Mouse (Mus musculus) embryo, embryonic 10 days (tissue): ENCODE measurements around the gene Tefm.
"Not testable (repeated sequence)": the region's sequence is repeated elsewhere in the genome, so short reads cannot be mapped to it uniquely, and the experiment has no call there.

ENCODE experiments used
- DNase-seq: peaks from one replicate; pipeline ENCODE4 v3.0.0-alpha.2; 2015; ENCODE audit warnings: low spot score

Tefm gene

GRCm38 (mm10) chr11:80156841-80157240 is 14.9 kb upstream of the Tefm start:
- DNase-seq, result no peak

GRCm38 (mm10) chr11:80155961-80156360 is 14.0 kb upstream of the Tefm start:
- DNase-seq, result no peak

- DNase-seq, result no peak
Observed at GRCm38 (mm10) chr11:80155541-80155940, 13.6 kb upstream of the Tefm start.

- no peak for DNase-seq
Observed at GRCm38 (mm10) chr11:80154501-80154900, 12.5 kb upstream of the Tefm start.

- DNase-seq, result peak; percentile 89
Observed at GRCm38 (mm10) chr11:80153857-80154495, 12.0 kb upstream of the Tefm start, which contains the start of gene Adap2. TSS of gene Adap2 (plus strand) at chr11:80154105.

GRCm38 (mm10) chr11:80152376-80152775 is 10.4 kb upstream of the Tefm start:
- DNase-seq, result no peak

- no peak for DNase-seq
Observed at GRCm38 (mm10) chr11:80151541-80151940, 9.6 kb upstream of the Tefm start.

GRCm38 (mm10) chr11:80150566-80150965 is 8.6 kb upstream of the Tefm start:
- DNase-seq, result no peak

GRCm38 (mm10) chr11:80149412-80150023 is 7.5 kb upstream of the Tefm start:
- DNase-seq, result no peak

- DNase-seq, result not testable (repeated sequence)
Observed at GRCm38 (mm10) chr11:80148974-80149373, 7.0 kb upstream of the Tefm start.

- DNase-seq, result no peak
Observed at GRCm38 (mm10) chr11:80148313-80148712, 6.3 kb upstream of the Tefm start.

- no peak for DNase-seq
Observed at GRCm38 (mm10) chr11:80147748-80148147, 5.8 kb upstream of the Tefm start.

- DNase-seq, result no peak
Observed at GRCm38 (mm10) chr11:80145787-80146275, 3.9 kb upstream of the Tefm start.

GRCm38 (mm10) chr11:80142872-80143271 is 897 bp upstream of the Tefm start:
- no peak for DNase-seq

GRCm38 (mm10) chr11:80137773-80138172 is 4.2 kb downstream of the Tefm start:
- DNase-seq, result no peak

- DNase-seq, result no peak
Observed at GRCm38 (mm10) chr11:80136786-80137185, 5.2 kb downstream of the Tefm start.

- DNase-seq, result no peak
Observed at GRCm38 (mm10) chr11:80135954-80136683, 5.9 kb downstream of the Tefm start.

- no peak for DNase-seq
Observed at GRCm38 (mm10) chr11:80134744-80135143, 7.2 kb downstream of the Tefm start.

GRCm38 (mm10) chr11:80132050-80132449 is 9.9 kb downstream of the Tefm start:
- DNase-seq, result no peak

- no peak for DNase-seq
Observed at GRCm38 (mm10) chr11:80116411-80116810, 25.6 kb downstream of the Tefm start.

GRCm38 (mm10) chr11:80104407-80104806 is 37.6 kb downstream of the Tefm start:
- no peak for DNase-seq

GRCm38 (mm10) chr11:80101298-80101697 is 40.7 kb downstream of the Tefm start:
- DNase-seq, result no peak

GRCm38 (mm10) chr11:80098444-80099056 is 43.4 kb downstream of the Tefm start:
- DNase-seq, result no peak
